In genomic region chr5:139017371-139018124, GRCm38 (mm10) we compare ENCODE assay signal across 9 mouse cellular contexts. TPM values are rescaled to one million over a fixed set of nuclear protein-coding genes. Genes with fewer than 3 reads are reported as not detected.
DNase-seq lines count a peak whose midpoint lies in the region; ATAC-seq and TF ChIP-seq lines count a peak whose summit lies in the region.
"Had no signal": no experiment of that assay in that cellular context is flagged by ENCODE, and none has a peak within 500 bp of the region (broad histone marks: within the 10 kb centered on the region; RNA-seq: fewer than 3 reads in every experiment).

No protein-coding gene starts in this region.

- H3K36me3 ChIP-seq in kidney, postnatal 0 days (ENCODE audit: insufficient read depth, low read length), result no peaks in the 10 kb centered on the region
- no peaks in the 10 kb centered on the region for H3K36me3 ChIP-seq in thymus, adult 2 months (ENCODE audit: control insufficient read depth, insufficient read depth, low read length)

- TF ChIP-seq POLR2A in thymus, adult 2 months (IDR thresholded peaks at IDR 0.05; ENCODE audit: control insufficient read depth, extremely low read depth, insufficient read depth, low read length, poor library complexity), result no peak

- no peak overlapping the region for H3K4me2 ChIP-seq in kidney, postnatal 0 days (ENCODE audit: low read length)
- H3K4me2 ChIP-seq: limb, embryonic 15.5 days had no signal

- H3K9me3 ChIP-seq in kidney, postnatal 0 days (replicated peaks; ENCODE audit: low read length), result no peaks in the 10 kb centered on the region
- H3K9me3 ChIP-seq: limb, embryonic 15.5 days had no signal

- ATAC-seq in kidney, postnatal 0 days (replicated peaks; ENCODE audit: low FRiP score, low read depth), result peak; percentile 38; the same call in 1 of the 2 replicates
- peak; percentile 62 for ATAC-seq in megakaryocyte progenitor cell, adult 5-6 weeks (replicated peaks; ENCODE audit: poor library complexity)
- no peak for ATAC-seq in CD4-positive, CD25-positive, alpha-beta regulatory T cell, adult 4 months

- H3K4me3 ChIP-seq in kidney, postnatal 0 days (replicated peaks; ENCODE audit: low read depth, low read length), result no peak overlapping the region
- H3K4me3 ChIP-seq in thymus, adult 2 months (ENCODE audit: control insufficient read depth, insufficient read depth, low read length), result no peak overlapping the region
- H3K4me3 ChIP-seq: limb, embryonic 15.5 days had no signal

- no peaks in the 10 kb centered on the region for H3K27me3 ChIP-seq in kidney, postnatal 0 days (ENCODE audit: insufficient read depth, low read length)
- H3K27me3 ChIP-seq in thymus, adult 2 months (ENCODE audit: control insufficient read depth, insufficient read depth, low read length), result no peaks in the 10 kb centered on the region
- H3K27me3 ChIP-seq: limb, embryonic 15.5 days had no signal

- TF ChIP-seq CTCF in kidney, postnatal 0 days (IDR thresholded peaks at IDR 0.05; ENCODE audit: low read depth), result no peak
- TF ChIP-seq CTCF in thymus, adult 2 months (IDR thresholded peaks at IDR 0.05; ENCODE audit: borderline replicate concordance, control insufficient read depth, extremely low read depth, insufficient read depth, low read length, poor library complexity), result no peak

- H3K4me1 ChIP-seq in kidney, postnatal 0 days (replicated peaks; ENCODE audit: insufficient read depth, low read length), result peaks cover 3% of the 10 kb centered on the region; the same call in 1 of the 2 replicates
- H3K4me1 ChIP-seq in thymus, adult 2 months (replicated peaks; ENCODE audit: control insufficient read depth, insufficient read depth, low read length), result no peaks in the 10 kb centered on the region
- H3K4me1 ChIP-seq: limb, embryonic 15.5 days had no signal

- 64% methylated on average over 15 of the region's 15 CpGs for WGBS in kidney, postnatal 0 days
- WGBS in thymus, adult 2 months, result 71% methylated on average over 15 of the region's 15 CpGs

- peak; percentile 47 for DNase-seq in ovary, adult 18-20 months (ENCODE audit: low spot score)
- no peak for DNase-seq in ovary, postnatal 10 days (ENCODE audit: low spot score)
- peak; percentile 37 to 59 for DNase-seq in gastrocnemius, adult 8-10 months (ENCODE audit: low spot score in 2 of 2)
- DNase-seq in kidney, postnatal 0 days (ENCODE audit: low spot score), result peak; percentile 56
- DNase-seq in thymus, adult 2 months, result no peak
- DNase-seq in layer of hippocampus, adult 18-20 months (ENCODE audit: low spot score in 2 of 2), result no peak

- no peak overlapping the region for H3K9ac ChIP-seq in kidney, postnatal 0 days (ENCODE audit: low read depth, low read length)
- H3K9ac ChIP-seq: limb, embryonic 15.5 days had no signal

- no peak overlapping the region for H3K27ac ChIP-seq in kidney, postnatal 0 days
- no peak overlapping the region for H3K27ac ChIP-seq in thymus, adult 2 months (ENCODE audit: control insufficient read depth, insufficient read depth, low read length)
- H3K27ac ChIP-seq: limb, embryonic 15.5 days had no signal

RNA-seq across cellular contexts. Expression of gene Pdgfa, which starts 20.4 kb away (rescaled TPM):
- total RNA-seq in gastrocnemius, adult 8-10 months (2022), result 10 to 100 TPM; 19.8 to 32.1 (median 25.2) TPM
- 75.2 and 77.7 TPM in 2 replicates for polyA plus RNA-seq in kidney, postnatal 0 days (2015; fragmentation: Nextera tagmentation; extraction: Ambion mirVana)
- total RNA-seq in megakaryocyte progenitor cell, adult 5-6 weeks (2015), result 0.25 and 0.71 TPM in 2 replicates
- 1.3 TPM in 1 of 2 replicates, not detected in the other for total RNA-seq in megakaryocyte progenitor cell, adult 5-6 weeks (2017)
- polyA plus RNA-seq in thymus, adult 2 months (2012; rRNA removed), result 10.7 and 12.6 TPM in 2 replicates
- 10 to 100 TPM; 45.8 to 45.9 TPM for total RNA-seq in layer of hippocampus, adult 18-20 months (2021)
- not detected for polyA plus RNA-seq in CD4-positive, CD25-positive, alpha-beta regulatory T cell, adult 4 months (2017; shearing (Covaris generic))

Comparison
In these comparisons a context has a peak if more than half of its experiments do, and no peak if none do; other contexts are left out.
1. DNase-seq: peak in ovary, adult 18-20 months (single experiment), gastrocnemius, adult 8-10 months (2 of 2) and kidney, postnatal 0 days (single experiment); none in ovary, postnatal 10 days (single experiment), thymus, adult 2 months (single experiment) and layer of hippocampus, adult 18-20 months (0 of 2).
2. RNA of gene Pdgfa, which starts 20.4 kb away (total RNA-seq): 45.8 to 45.9 TPM in layer of hippocampus, adult 18-20 months and 19.8 to 32.1 TPM in gastrocnemius, adult 8-10 months; 0.25 to 1.3 TPM in megakaryocyte progenitor cell, adult 5-6 weeks; every median in the first group is over 4 times any median in the second.